Mouse (Mus musculus) large intestine, adult 2 months (tissue): ENCODE measurements around the gene Olfr545. TPM values are rescaled to one million over a fixed set of nuclear protein-coding genes. Genes with fewer than 3 reads are reported as not detected.

Source experiments
- DNase-seq: peaks from one replicate; pipeline ENCODE4 v3.0.0-alpha.2; 2012; ENCODE audit warnings: low read depth, low spot score
- WGBS: fragments of 180-500 bp; shearing (Covaris S2); methylation state at CpG from one replicate; pipeline ENCODE4 v1.1.7; 2018; 5-methylcytosine and 5-hydroxymethylcytosine counted together
- polyA plus RNA-seq: library from polyadenylated mRNA; depleted of rRNA; stranded (reverse); fragments of >200 nt; gene quantifications from 2 replicates; pipeline ENCODE4 v1.2.3, GENCODE M21; 2012; rRNA removed

Gene Olfr545
- polyA plus RNA-seq, 1 experiment: not detected

GRCm38 (mm10) chr7:102480821-102481220 lies 18.6 kb downstream of the Olfr545 start:
- WGBS: 62% methylated on average over 4 of the region's 4 CpGs

GRCm38 (mm10) chr7:102479368-102480078 lies 19.9 kb downstream of the Olfr545 start:
- WGBS: 22% methylated on average over 5 of the region's 5 CpGs
- no peak for DNase-seq

More at GRCm38 (mm10) chr7:102480821-102481220, 18.6 kb downstream of the Olfr545 start:
- DNase-seq: no peak

- 53% methylated on average over 3 of the region's 3 CpGs for WGBS
- DNase-seq: no peak
Observed at GRCm38 (mm10) chr7:102478926-102479325, 20.4 kb downstream of the Olfr545 start.

GRCm38 (mm10) chr7:102478425-102478824 lies 20.9 kb downstream of the Olfr545 start:
- WGBS: 76% methylated on average over 4 of the region's 4 CpGs
- DNase-seq: no peak

- DNase-seq: no peak
- WGBS: 90% methylated on average over 11 of the region's 11 CpGs
Observed at GRCm38 (mm10) chr7:102477377-102477776, 22.0 kb downstream of the Olfr545 start.

GRCm38 (mm10) chr7:102476601-102477000 lies 22.8 kb downstream of the Olfr545 start:
- 93% methylated on average over 5 of the region's 5 CpGs for WGBS
- no peak for DNase-seq

GRCm38 (mm10) chr7:102472675-102473074 lies 26.7 kb downstream of the Olfr545 start:
- WGBS: 45% methylated on average over 5 of the region's 5 CpGs
- DNase-seq: no peak

- 85% methylated on average over 8 of the region's 8 CpGs for WGBS
- DNase-seq: no peak
Observed at GRCm38 (mm10) chr7:102467566-102467965, 31.8 kb downstream of the Olfr545 start.

GRCm38 (mm10) chr7:102458618-102459380 lies 40.6 kb downstream of the Olfr545 start:
- 87% methylated on average over 5 of the region's 5 CpGs for WGBS
- no peak for DNase-seq

GRCm38 (mm10) chr7:102446438-102446837 lies 52.9 kb downstream of the Olfr545 start:
- DNase-seq: no peak
- WGBS: 89% methylated on average over 9 of the region's 9 CpGs

GRCm38 (mm10) chr7:102444301-102444700 lies 55.1 kb downstream of the Olfr545 start:
- no peak for DNase-seq
- 63% methylated on average over 2 of the region's 2 CpGs for WGBS

GRCm38 (mm10) chr7:102442432-102442831 lies 56.9 kb downstream of the Olfr545 start:
- whole genome bisulfite sequencing: 1% methylated on average over 4 of the region's 4 CpGs
- DNase-seq: no peak

- peak; percentile 92 for DNase-seq
- 1% methylated on average over 56 of the region's 56 CpGs for WGBS
Observed at GRCm38 (mm10) chr7:102441657-102442391, 57.5 kb downstream of the Olfr545 start, which contains the start of gene Rrm1. Gene Rrm1, plus strand, starts transcription at chr7:102441695.

Other genes starting within 250 kb of the Olfr545 start
- 104 and 114 TPM in 2 replicates for gene Rhog, start 243.5 kb downstream of the Olfr545 start, polyA plus RNA-seq
- 21.6 and 25.3 TPM in 2 replicates for gene Stim1, start 231.8 kb downstream of the Olfr545 start, polyA plus RNA-seq
- gene Rrm1, start 57.9 kb downstream of the Olfr545 start, polyA plus RNA-seq: 12.2 and 16.9 TPM in 2 replicates
- not detected in 2 replicates for gene Olfr543, start 17.9 kb downstream of the Olfr545 start, polyA plus RNA-seq
- not detected in 2 replicates for gene Olfr544, start 11.3 kb downstream of the Olfr545 start, polyA plus RNA-seq
- gene Olfr547, start 35.2 kb upstream of the Olfr545 start, polyA plus RNA-seq: not detected in 2 replicates
- not detected in 2 replicates for gene Olfr548-ps1, start 41.3 kb upstream of the Olfr545 start, polyA plus RNA-seq
- gene Olfr549, start 50.3 kb upstream of the Olfr545 start, polyA plus RNA-seq: not detected in 2 replicates
- gene Trim21, start 65.9 kb upstream of the Olfr545 start, polyA plus RNA-seq: 4.9 and 6.2 TPM in 2 replicates
- not detected in 2 replicates for gene Olfr550, start 71.9 kb upstream of the Olfr545 start, polyA plus RNA-seq
- gene Olfr551, start 92.3 kb upstream of the Olfr545 start, polyA plus RNA-seq: not detected in 2 replicates
- gene Olfr552, start 98.2 kb upstream of the Olfr545 start, polyA plus RNA-seq: not detected in 2 replicates
- gene Olfr553, start 118.6 kb upstream of the Olfr545 start, polyA plus RNA-seq: not detected in 2 replicates
- not detected in 2 replicates for gene Olfr554, start 138.9 kb upstream of the Olfr545 start, polyA plus RNA-seq
- not detected in 2 replicates for gene Olfr555, start 159.2 kb upstream of the Olfr545 start, polyA plus RNA-seq
- not detected in 2 replicates for gene Olfr556, start 165.3 kb upstream of the Olfr545 start, polyA plus RNA-seq
- gene Trim68, start 187.8 kb upstream of the Olfr545 start, polyA plus RNA-seq: 6.7 and 9.2 TPM in 2 replicates
- not detected in 2 replicates for gene Olfr557, start 196.3 kb upstream of the Olfr545 start, polyA plus RNA-seq
- gene Olfr558, start 202.6 kb upstream of the Olfr545 start, polyA plus RNA-seq: 0.45 and 0.62 TPM in 2 replicates
- not detected in 2 replicates for gene Olfr33, start 219.5 kb upstream of the Olfr545 start, polyA plus RNA-seq
- not detected in 2 replicates for gene Olfr559, start 227.9 kb upstream of the Olfr545 start, polyA plus RNA-seq